Mouse (Mus musculus): ENCODE results near the gene Hdgfl3. TPM values are rescaled to one million over a fixed set of nuclear protein-coding genes. Genes with fewer than 3 reads are reported as not detected.

Hdgfl3 gene
- polyA plus RNA-seq, 1 experiment: 0.06 TPM

GRCm38 (mm10) chr7:81865937-81866336 lies 68.3 kb downstream of the Hdgfl3 start:
- Histone ChIP-seq H3K79me2 (ENCODE audit: control insufficient read depth, insufficient read depth) (no peaks in the 10 kb centered on the region), H3K27me3 (ENCODE audit: control insufficient read depth, insufficient read depth, insufficient read length) (peaks cover 7% of the 10 kb centered on the region), H3ac (ENCODE audit: control insufficient read depth, insufficient read length) (no peak overlapping the region), H3K4me2 (ENCODE audit: low read depth) (no peak overlapping the region), H3K4me3 (no peak overlapping the region), H3K36me3 (ENCODE audit: control insufficient read depth, insufficient read depth) (no peaks in the 10 kb centered on the region)
- TF ChIP-seq POLR2AphosphoS2 (IDR thresholded peaks at IDR 0.05; ENCODE audit: insufficient read length, low read depth) (no peak), MAX (IDR thresholded peaks at IDR 0.05; ENCODE audit: low read depth) (no peak)

- Histone ChIP-seq H3K27me3 (ENCODE audit: control insufficient read depth, insufficient read depth, insufficient read length) (peaks cover 7% of the 10 kb centered on the region), H3K36me3 (ENCODE audit: control insufficient read depth, insufficient read depth) (no peaks in the 10 kb centered on the region), H3K4me2 (ENCODE audit: low read depth) (no peak overlapping the region), H3K4me3 (no peak overlapping the region), H3K79me2 (ENCODE audit: control insufficient read depth, insufficient read depth) (no peaks in the 10 kb centered on the region), H3ac (ENCODE audit: control insufficient read depth, insufficient read length) (no peak overlapping the region)
- TF ChIP-seq SRF (IDR thresholded peaks at IDR 0.05; ENCODE audit: control insufficient read depth, insufficient read length, low read depth) (no peak), POLR2AphosphoS2 (IDR thresholded peaks at IDR 0.05; ENCODE audit: insufficient read length, low read depth) (no peak), MYOG (IDR thresholded peaks at IDR 0.05; ENCODE audit: control insufficient read depth in 1 of 3, insufficient read depth in 1 of 3, insufficient read length in 2 of 3, low read depth in 2 of 3) (no peak)
These were observed 69.7 kb downstream of the Hdgfl3 start for GRCm38 (mm10) chr7:81864552-81864951.

- H3K79me2 ChIP-seq (ENCODE audit: control insufficient read depth, insufficient read depth): no peaks in the 10 kb centered on the region
- no peak overlapping the region for H3ac ChIP-seq (ENCODE audit: control insufficient read depth, insufficient read length)
- H3K27me3 ChIP-seq (ENCODE audit: control insufficient read depth, insufficient read depth, insufficient read length): peaks cover 15% of the 10 kb centered on the region
- no peaks in the 10 kb centered on the region for H3K36me3 ChIP-seq (ENCODE audit: control insufficient read depth, insufficient read depth)
- TF ChIP-seq MYOD1 (IDR thresholded peaks at IDR 0.05; ENCODE audit: control insufficient read depth in 1 of 3, insufficient read length in 2 of 3, low read depth in 2 of 3): peak; percentile 63 to 86 (median 80)
- TF ChIP-seq CEBPB (IDR thresholded peaks at IDR 0.05; ENCODE audit: insufficient read depth, poor library complexity, severe bottlenecking): no peak
- TF ChIP-seq MYOG (IDR thresholded peaks at IDR 0.05; ENCODE audit: control insufficient read depth in 1 of 3, insufficient read depth in 1 of 3, insufficient read length in 2 of 3, low read depth in 2 of 3): peak in 2 of 3 experiments; percentile 25 to 72
- peak; percentile 28 for TF ChIP-seq MAX (IDR thresholded peaks at IDR 0.05; ENCODE audit: low read depth)
- no peak for TF ChIP-seq REST (IDR thresholded peaks at IDR 0.05; ENCODE audit: insufficient read depth, insufficient read length)
- H3K4me2 ChIP-seq (ENCODE audit: low read depth): peak overlapping the region; percentile 51
- no peak overlapping the region for H3K4me3 ChIP-seq
These were observed 71.4 kb downstream of the Hdgfl3 start for GRCm38 (mm10) chr7:81862587-81863583.

GRCm38 (mm10) chr7:81861921-81862320 lies 72.4 kb downstream of the Hdgfl3 start:
- Histone ChIP-seq H3K4me3 (no peak overlapping the region), H3ac (ENCODE audit: control insufficient read depth, insufficient read length) (no peak overlapping the region), H3K27me3 (ENCODE audit: control insufficient read depth, insufficient read depth, insufficient read length) (peaks cover 15% of the 10 kb centered on the region), H3K79me2 (ENCODE audit: control insufficient read depth, insufficient read depth) (no peaks in the 10 kb centered on the region), H3K36me3 (ENCODE audit: control insufficient read depth, insufficient read depth) (no peaks in the 10 kb centered on the region), H3K4me2 (ENCODE audit: low read depth) (peak overlapping the region; percentile 51)
- TF ChIP-seq SRF (IDR thresholded peaks at IDR 0.05; ENCODE audit: control insufficient read depth, insufficient read length, low read depth) (no peak), TCF3 (IDR thresholded peaks at IDR 0.05; ENCODE audit: insufficient read length, low read depth) (no peak), REST (IDR thresholded peaks at IDR 0.05; ENCODE audit: insufficient read depth, insufficient read length) (no peak), POLR2AphosphoS2 (IDR thresholded peaks at IDR 0.05; ENCODE audit: insufficient read length, low read depth) (no peak), USF1 (IDR thresholded peaks at IDR 0.05; ENCODE audit: low read depth) (no peak), E2F4 (IDR thresholded peaks at IDR 0.05; ENCODE audit: insufficient read depth) (no peak), CEBPB (IDR thresholded peaks at IDR 0.05; ENCODE audit: insufficient read depth, poor library complexity, severe bottlenecking) (no peak), TCF12 (IDR thresholded peaks at IDR 0.05; ENCODE audit: insufficient read depth, poor library complexity, severe bottlenecking) (no peak), POLR2A (IDR thresholded peaks at IDR 0.05; ENCODE audit: insufficient read length, low read depth) (no peak), MAX (IDR thresholded peaks at IDR 0.05; ENCODE audit: low read depth) (no peak), MYOG (IDR thresholded peaks at IDR 0.05; ENCODE audit: control insufficient read depth in 1 of 3, insufficient read depth in 1 of 3, insufficient read length in 2 of 3, low read depth in 2 of 3) (no peak), MYOD1 (IDR thresholded peaks at IDR 0.05; ENCODE audit: control insufficient read depth in 1 of 3, insufficient read length in 2 of 3, low read depth in 2 of 3) (no peak)

GRCm38 (mm10) chr7:81861461-81861860 lies 72.8 kb downstream of the Hdgfl3 start:
- Histone ChIP-seq H3K36me3 (ENCODE audit: control insufficient read depth, insufficient read depth) (no peaks in the 10 kb centered on the region), H3K4me3 (no peak overlapping the region), H3K79me2 (ENCODE audit: control insufficient read depth, insufficient read depth) (no peaks in the 10 kb centered on the region), H3K27me3 (ENCODE audit: control insufficient read depth, insufficient read depth, insufficient read length) (peaks cover 15% of the 10 kb centered on the region), H3K4me2 (ENCODE audit: low read depth) (peak overlapping the region; percentile 51), H3ac (ENCODE audit: control insufficient read depth, insufficient read length) (no peak overlapping the region)
- TF ChIP-seq USF1 (IDR thresholded peaks at IDR 0.05; ENCODE audit: low read depth): no peak
- TF ChIP-seq REST (IDR thresholded peaks at IDR 0.05; ENCODE audit: insufficient read depth, insufficient read length): no peak
- no peak for TF ChIP-seq MYOG (IDR thresholded peaks at IDR 0.05; ENCODE audit: control insufficient read depth in 1 of 3, insufficient read depth in 1 of 3, insufficient read length in 2 of 3, low read depth in 2 of 3)

Data from myocyte (in vitro differentiated cells).